Mouse (Mus musculus) cerebellum, adult 9-10 months (tissue): ENCODE measurements at regions not wholly inside any gene's neighbourhood (a gene's known extent, or its start where the extent isn't known, plus 50 kb on each side); places are given as distances from the start of the nearest gene placed in this dataset.
"Not testable (repeated sequence)": the region's sequence is repeated elsewhere in the genome, so short reads cannot be mapped to it uniquely, and the experiment has no call there.

Source experiments
- DNase-seq: peaks from one replicate; pipeline ENCODE4 v3.0.0; 2022

DNA sequence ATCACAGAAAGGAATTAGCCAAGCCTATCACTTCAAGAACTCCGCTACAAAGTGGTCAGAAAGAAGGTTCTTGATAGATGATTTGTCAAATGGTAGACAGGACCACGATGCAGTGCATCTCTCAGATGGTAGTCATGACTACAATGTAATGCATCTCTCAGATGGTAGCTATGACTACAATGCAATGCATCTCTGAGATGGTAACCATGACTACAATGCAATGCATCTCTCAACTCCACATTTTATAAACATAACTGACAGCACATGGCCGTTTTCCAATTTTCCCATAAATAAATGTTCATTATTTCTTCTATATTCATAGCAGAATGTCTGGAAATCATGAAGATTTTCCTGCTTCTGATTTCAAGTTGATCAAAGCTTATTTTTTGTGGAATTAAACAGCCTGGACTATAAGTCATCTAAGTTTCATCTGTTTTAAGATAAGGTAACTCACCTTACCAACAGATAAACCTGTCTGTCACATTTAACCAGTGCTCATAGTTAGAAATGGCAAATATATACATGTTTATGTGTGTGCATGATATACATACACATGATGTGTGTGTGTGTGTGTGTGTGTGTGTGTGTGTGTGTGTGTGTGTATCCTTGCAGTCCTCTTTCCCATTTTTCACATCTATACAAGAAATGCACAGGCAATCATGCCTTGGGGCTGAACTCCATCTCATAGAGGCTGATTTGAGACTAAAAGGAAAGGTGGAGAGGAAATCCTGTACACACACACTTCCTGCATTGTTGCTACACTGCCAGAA, 122.4 kb downstream of the Phf3 start:
- DNase-seq, result no peak

DNA sequence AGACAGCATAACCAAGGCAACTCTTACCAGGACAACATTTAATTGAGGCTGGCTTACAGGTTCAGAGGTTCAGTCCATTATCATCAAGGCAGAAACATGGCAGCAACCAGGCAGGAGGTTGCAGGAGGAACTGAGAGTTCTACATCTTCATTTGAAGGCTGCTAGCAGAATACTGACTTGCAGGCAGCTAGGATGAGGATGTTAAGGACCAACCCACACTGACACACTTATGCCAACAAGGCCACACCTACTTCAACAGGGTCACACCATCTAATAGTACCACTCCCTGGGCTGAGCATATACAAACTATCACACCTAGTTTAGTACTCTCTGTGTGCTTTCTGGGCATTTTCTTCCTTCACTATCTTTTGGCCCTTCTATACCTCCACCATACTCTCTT, 131.8 kb downstream of the Phf3 start:
- no peak for DNase-seq

DNA sequence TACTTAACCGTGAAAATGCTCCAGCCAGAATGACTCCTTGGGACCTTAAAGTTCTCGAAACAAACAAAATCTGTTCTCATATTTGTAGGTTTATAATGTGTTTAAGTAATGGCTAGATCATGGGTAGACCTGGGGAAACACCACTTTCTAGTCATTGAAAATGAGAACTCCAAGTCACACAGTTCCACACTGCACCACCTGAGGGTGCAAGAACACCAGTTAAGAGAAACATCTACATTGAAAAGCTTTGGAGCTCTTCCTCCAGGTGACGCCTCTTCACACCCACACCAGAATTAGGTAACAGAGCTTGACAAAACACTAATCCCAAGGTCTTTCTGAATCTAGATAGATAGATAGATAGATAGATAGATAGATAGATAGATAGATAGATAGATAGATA, 132.9 kb downstream of the Phf3 start:
- no peak for DNase-seq

DNA sequence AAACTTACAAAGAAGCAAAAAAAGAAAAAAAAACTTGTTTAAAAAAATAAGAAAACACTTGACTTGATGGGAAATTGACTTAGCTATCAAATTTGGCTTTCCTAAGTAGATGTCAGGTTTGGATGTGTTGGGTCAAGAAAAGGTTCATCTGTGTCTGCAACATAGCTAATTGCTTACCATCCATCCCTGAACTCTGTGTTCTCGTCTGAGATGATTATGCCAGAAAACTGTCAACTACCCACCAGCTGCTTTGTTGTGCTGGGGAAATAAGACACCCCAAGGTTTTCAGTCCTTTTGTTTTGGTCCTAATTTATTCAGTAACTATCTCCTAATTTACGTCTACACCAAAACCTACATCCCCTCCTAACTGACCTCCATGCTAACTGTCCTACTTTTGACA, 152.2 kb downstream of the Phf3 start:
- no peak for DNase-seq

DNA sequence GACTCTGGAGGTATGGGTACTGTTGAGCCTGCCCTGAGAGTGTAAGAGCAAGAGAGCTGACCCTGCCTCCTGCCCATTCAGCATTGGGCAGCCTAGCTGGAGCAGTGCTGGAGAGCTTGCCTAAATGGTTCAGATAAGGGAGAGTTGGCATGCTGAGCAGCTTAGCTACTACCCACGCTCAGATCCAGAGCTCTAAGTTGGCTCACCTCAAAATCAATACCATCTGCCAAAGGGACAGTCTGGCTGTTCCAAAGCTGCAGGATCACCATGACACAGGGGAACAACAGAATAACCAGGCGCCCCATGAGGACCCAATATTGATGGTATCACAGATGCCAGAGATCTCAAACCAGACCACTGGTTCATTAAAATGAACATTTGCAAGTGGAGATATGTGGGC, 152.9 kb downstream of the Phf3 start:
- no peak for DNase-seq

DNA sequence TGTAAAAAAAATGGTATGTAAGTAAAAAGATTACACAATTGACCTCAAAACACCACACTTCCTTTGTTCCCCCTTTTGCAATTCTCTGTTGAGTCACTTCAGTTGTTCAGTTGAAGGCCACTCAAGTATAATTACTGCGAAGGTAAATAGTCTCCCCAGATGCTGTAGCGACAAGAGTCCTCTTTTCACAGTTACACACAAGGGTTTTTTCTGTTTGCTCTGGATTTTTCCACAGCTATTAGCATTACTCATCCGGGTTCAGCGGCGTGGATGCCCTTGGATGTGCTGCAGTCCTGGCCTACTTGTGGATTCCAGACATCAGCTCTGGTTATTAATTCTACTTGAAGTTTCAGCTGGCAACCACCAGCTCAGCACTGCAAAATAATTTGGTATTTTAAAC, 155.1 kb downstream of the Phf3 start:
- no peak for DNase-seq

DNA sequence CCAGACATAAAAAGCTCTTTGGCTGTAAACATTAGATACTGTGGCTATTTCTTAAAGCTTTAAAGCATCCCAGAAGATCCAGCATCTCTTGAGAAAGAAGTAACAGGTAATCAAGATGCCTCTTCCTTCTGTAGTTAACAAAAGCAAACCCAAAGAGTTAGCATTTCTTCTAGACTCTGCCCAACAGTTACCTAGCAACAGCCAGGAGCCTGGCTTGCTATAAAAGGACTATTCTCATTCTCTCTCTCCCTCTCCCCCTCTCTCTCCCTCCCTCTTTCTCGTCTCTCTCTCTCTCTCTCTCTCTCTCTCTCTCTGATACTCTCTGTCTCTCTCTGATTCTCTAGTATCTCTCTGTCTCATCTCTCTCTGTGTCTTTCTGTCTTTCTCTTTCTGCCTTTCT, 157.4 kb downstream of the Phf3 start:
- no peak for DNase-seq

DNA sequence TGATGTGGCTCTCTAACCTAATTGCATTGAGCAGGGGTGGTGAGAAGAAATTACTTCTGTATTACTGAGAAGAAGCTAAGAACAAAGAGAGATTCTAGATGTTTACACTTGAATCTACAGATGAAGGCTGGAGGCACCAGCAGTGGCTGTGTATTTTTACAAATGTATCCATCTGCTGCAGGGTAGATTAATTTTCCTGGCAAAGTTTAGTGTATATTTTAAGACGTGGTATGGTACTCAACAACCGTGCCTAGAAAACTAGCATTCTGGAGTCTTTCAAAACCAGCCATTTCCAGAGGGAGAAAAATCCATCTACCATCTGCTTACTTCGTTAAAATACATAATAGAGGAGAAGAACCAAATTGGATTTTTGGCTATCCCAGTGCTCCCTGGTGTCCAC, 172.6 kb downstream of the Phf3 start:
- DNase-seq, result no peak

DNA sequence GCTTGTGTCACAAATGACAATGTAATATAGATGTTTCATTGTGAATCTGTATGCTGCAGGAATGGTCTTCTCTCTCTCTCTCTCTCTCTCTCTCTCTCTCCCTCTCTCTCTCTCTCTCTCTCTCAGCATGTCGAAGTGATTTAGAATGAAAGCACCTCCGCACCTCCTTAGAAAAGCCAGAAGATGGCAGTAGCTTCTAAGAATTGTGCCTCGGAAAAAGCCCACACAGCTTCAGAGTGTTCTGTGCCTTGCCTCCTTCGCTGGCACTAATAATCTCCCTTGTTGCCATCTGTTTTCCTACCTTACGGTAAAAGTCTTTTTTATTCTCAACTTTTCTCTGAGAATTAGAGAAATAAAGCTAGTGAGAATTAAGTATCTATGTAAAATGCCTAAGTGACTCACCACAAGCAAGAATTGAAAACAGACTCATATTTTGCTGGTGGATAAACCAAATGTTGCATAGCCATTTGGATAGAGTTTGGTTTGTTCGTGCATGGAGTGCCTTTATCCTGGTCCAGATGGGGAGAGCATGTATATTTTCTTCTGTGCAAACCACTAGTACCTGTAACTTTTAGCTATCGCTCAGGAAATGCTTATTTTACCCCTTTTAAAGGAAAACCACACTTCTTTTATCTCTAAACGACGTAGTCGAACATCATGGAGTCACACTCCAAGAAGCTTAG, 173.2 kb downstream of the Phf3 start:
- no peak for DNase-seq

DNA sequence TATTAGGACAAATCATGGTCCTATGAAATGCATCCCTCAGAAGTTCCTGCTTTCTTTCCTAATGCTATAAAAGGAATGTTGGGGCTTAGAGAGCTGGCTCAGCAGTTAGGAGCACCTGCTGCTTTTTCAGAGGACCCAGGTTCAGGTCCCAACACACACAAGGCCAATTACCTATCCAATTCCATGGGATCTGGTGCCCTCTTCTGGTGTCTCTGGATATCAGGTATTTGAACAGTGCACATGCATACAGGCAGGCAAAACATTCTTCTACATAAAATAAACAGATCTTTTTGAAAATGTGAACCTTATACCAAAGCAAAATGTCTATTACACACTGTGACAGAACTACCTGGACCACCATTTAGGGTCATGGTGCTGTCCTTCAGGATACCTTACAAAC, 177.4 kb downstream of the Phf3 start:
- no peak for DNase-seq

DNA sequence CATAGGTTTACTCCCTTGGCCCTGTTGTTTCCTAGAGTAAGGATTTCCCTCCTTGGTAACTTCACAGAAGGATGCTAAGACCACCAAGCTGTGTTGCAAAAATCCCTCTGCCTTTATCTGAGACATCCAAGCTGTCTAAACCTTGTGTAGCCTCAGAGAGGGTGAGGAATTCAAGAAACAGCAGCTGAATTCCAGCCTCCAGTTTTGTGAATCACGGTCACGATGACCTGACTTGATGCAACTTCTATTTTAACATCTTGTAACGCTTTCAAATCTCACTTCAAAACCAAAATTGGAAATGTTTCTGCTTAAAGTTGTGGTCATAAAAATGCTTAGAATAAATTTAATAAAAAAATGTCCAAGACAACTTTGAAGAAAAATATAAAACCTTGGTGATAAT, 188.4 kb downstream of the Phf3 start:
- no peak for DNase-seq

DNA sequence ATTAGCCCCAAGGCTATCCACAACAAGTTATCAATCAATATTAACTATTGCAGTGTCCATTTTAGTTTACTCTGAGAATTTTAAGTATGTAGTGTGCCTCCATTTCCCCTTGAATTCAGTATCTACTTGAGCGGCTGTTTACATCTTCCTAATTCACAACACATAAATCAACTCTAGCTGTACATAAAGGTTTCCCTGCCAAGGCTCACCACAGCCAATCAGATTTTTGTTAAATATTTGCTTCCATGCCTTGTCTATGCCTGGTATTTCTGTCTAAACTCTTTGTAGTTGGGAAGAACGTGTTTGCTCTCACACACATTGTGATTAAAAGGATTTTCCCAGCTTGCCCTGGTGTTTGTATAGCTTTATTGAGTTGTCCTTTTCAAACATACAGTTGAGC, 189.8 kb downstream of the Phf3 start:
- DNase-seq, result no peak

DNA sequence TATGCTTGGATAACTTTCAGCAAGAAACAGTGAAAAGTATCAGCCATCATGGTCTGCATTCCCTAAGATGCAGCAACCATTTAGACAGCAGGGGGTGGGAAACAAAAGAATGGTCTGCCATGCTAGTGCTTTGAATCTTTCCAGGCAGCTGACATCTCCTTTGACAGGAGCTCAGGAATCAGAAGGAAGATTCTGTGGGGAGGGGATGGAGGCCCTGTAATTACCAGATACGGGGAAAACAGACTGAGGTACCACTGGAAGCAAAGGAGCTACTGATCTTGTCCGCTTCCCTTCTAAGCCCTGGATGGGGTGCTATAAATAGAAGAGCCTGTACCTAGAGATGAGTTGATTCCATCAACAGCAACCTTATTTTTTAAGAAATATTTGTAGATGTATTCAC, 233.9 kb downstream of the Phf3 start:
- DNase-seq, result no peak

DNA sequence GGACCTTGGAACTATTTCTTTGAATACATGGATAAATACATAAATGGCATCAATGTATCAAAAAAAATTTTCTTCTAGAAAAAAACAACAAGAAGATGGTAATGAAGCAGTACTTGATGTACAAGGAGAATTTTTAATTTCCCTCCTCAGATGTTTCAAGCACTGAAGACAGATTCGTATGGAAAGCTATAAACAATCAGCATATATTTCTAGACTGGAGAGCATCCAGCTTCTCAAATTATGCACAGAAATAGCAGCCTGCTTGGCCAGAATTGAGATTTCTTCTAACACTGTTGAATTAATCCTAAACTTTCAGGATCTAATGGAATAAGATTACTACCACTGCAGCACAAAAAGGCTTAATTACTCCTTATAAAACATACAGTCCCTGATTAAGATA, 241.0 kb downstream of the Phf3 start:
- DNase-seq, result no peak

DNA sequence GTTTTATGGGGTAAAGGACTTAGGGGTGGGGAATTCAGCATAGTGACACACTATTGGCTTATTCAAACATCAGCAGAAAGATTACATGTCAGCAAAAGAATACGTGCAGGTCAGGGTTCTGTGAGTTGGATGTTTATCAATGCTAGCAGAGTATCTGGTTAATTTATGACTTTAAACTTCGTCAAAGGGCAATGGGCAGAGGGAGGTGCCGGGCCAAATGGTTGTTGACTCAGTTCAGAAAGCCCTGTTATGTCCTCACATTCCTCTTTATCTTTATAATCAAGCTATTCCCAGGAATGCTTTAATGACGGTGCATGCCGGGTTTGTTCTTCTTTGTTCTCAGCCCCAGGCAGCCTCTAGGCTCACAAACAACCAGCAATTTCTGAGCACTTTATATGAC, 245.9 kb downstream of the Phf3 start:
- DNase-seq, result not testable (repeated sequence)

DNA sequence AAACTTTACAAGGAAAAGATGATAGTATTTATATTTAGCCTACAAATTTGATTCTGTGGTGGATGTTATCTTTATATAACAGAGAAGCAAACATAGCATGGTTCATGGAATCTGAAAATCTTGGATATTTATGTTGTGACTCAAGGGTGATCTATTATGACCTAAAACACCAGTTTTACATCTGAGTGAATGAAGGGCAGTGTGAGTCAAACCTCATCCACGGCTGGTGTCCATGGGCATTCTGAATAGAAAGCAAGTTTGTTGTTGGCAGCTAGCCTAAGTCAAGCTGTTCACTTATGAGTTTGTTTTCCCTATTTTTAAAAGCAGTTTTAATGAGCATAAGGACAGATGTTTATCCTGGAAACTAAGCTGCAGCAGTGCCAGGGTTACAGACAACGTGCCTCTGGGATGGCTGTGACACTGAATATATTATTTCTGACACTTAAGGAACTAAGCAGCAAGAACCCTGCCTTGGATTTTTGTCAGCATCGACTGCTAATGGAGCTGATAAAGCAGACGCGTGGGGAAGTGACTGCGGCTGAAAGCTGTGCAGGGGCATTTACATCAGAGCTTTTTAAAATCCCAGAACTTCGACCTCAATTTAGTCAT, 278.5 kb downstream of the Phf3 start:
- DNase-seq, result no peak

DNA sequence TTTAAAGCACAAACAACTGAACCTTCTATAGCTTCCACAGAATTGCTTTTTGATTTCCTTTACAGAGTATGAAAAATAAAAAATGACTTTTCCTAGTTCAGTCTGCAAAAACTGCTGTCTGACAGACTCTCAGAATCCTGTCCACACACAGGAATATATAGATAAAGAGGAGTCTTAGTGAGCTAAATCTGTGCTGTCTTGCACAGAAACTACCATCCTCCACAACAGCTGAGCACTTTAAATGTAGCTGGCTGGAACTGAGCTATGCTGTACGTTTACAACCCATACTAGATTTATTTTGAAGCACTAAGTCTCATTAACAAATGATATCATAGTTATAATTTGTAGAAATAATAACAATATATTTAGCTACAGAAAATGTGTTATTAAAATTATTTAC, 279.7 kb downstream of the Phf3 start:
- no peak for DNase-seq

DNA sequence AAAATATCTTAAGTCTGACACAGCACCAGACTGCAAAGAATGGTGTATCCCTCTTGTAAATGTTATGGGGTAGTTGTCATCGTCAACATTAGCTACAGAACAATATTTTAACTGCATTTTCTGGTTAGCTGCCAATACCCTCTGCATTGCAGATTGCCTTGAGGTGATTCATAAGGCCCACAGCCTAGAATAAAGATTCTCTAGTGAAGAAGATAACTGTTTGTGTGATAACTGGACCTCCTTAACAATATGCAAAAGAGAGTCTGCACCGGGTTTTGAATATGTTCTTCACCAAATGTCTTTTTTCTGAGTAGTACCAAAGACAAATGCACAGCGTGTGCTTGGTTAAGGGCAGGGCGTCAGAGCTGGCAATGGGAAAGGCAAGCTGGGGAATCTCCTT, 283.0 kb downstream of the Phf3 start:
- no peak for DNase-seq

DNA sequence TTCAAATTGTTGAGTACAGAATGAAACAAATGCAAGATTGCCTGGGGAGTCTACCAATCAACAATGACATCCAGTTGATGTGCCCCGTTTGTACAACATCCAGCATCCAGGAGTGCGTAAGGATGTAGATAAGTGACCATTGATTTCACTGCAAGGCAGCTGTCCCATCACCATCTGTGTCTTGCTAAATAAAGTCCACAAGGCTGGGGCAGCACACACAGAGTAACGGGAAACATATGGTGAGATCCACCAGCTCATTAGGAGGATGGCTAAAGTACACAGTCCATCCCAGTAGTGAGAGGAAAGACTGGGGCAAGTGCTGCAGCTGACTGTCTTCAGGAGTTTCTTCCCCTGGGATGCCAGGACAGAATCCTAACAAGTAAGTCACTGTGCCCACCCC, 284.8 kb downstream of the Phf3 start:
- no peak for DNase-seq

DNA sequence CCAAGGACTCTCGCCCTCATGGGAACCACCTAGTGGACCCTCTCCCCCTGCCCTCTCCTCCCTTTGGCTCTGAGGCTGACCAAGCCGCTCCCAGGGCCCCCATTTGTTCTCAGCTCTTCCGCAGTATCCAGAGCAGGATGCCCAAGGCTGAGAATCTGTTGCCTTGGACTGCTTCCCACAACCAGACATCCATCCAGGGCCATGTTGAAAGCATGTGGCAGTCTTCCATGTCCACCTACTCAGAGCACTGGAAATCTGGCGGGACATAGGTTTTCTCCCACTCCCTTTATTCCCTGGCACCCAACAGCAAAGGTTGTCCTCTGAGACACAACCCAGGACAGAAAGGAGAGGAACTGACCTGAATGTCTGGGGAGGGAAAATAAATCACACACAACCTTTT, 285.4 kb downstream of the Phf3 start:
- no peak for DNase-seq

DNA sequence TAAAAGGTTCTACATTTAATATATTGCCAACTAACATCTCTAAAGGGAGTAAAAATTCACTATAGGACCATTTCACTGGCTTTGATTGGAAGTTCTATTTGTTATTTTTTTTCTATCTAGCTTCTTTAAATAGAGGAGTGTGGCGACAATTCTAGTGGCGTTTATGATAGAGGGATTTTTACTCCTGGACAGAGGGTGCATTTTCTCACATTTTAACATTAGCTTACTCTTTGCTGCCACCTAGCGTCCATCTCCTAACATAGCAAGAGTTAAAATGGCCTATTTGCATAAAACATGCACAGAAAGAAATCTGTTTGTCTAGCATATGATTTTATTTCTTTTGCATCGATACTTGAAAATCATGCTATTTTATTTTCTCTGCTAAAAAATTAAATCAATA, 288.9 kb downstream of the Phf3 start:
- DNase-seq, result peak; percentile 55

DNA sequence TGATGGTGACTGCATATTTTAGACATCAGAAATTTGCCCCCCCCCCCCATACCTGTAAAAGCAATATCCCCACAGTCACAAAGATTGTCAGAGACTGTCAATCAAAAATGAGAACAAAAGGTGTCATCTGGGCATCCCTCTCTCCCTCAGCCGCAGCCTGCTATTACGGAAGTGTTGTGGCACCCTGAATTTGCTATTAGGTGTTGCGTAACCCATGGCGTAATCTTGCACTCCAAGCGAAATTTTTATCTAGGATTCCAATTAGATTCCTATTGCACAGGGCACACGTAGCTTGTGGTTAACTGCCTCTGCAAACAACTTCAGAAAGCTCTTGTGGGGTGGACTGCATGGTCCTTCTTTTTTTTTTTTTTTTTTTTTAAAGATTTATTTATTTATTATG, 289.9 kb downstream of the Phf3 start:
- no peak for DNase-seq

DNA sequence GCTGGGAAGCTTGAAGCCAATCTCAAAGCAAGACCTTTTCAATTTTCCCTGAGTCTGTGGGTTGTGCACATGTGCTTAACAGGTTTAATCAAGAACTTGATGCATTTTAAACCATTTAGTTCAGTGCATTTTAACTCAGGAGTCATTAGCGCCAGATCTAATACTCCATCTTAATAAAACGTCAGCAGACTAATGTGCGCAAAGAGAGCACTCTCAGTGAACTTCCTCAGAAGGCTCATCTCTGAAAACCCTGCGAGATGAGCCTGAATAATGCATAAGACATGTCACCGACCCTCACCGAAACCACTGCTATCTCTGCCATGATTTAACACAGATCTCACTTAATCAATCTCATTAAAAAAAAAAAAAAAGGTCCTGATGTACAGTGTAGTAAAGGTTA, 309.0 kb downstream of the Phf3 start:
- DNase-seq, result no peak

DNA sequence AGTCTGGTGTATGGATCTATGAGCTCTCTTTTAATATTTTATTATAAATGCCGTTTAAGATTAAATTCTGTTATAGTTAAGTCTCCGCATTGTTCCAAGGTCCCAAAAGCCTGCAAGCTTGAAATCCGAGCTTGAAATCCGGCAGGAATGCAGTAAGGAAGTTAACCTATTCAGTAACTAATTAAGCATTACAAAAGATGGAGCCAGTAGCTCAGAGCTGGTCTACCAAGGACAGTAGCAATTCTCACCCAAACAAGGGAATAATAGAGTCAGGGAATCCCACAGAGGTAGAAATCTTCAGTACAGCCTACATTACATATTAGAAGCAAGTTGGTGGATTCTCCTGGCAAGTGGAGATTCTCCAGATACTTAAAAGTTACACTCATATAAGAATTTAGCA, 325.0 kb downstream of the Phf3 start:
- not testable (repeated sequence) for DNase-seq
